Mouse (Mus musculus) hindbrain, embryonic 16.5 days (tissue): ENCODE measurements around the gene Hmgcl. TPM values are rescaled to one million over a fixed set of nuclear protein-coding genes. Genes with fewer than 3 reads are reported as not detected.
"Not testable (repeated sequence)": the region's sequence is repeated elsewhere in the genome, so short reads cannot be mapped to it uniquely, and the experiment has no call there.

Experiments used
- ATAC-seq: fragments of 200-750 bp; cut with Nextera tagmentation; 2 replicates; pipeline ENCODE4 v1.8.0; 2017; ENCODE audit warnings: moderate TSS enrichment, moderate library complexity
- H3K27ac ChIP-seq: fragments of 300-500 bp; sonication (generic); 2 replicates; pipeline ENCODE4 v1.5.1; 2014; ENCODE audit warnings: low read depth, mild to moderate bottlenecking, control low read depth, low read length, moderate library complexity
- H3K27me3 ChIP-seq: fragments of 300-500 bp; sonication (generic); replicated peaks from 2 replicates; pipeline ENCODE4 v1.6.1; 2014; ENCODE audit warnings: low read length; ENCODE audit not compliant: control insufficient read depth, insufficient read depth
- H3K36me3 ChIP-seq: fragments of 300-500 bp; sonication (generic); 2 replicates; pipeline ENCODE4 v1.6.1; 2014; ENCODE audit warnings: mild to moderate bottlenecking, low read length, moderate library complexity, mixed read lengths; ENCODE audit not compliant: control insufficient read depth, insufficient read depth
- H3K4me1 ChIP-seq: fragments of 300-500 bp; sonication (generic); 2 replicates; pipeline ENCODE4 v1.6.1; 2014; ENCODE audit warnings: low read depth, low read length; ENCODE audit not compliant: control insufficient read depth, insufficient read depth
- H3K4me2 ChIP-seq: fragments of 300-500 bp; sonication (generic); 2 replicates; pipeline ENCODE4 v1.6.1; 2014; ENCODE audit warnings: mild to moderate bottlenecking, low read length, control low read depth, moderate library complexity
- H3K4me3 ChIP-seq: fragments of 300-500 bp; sonication (generic); 2 replicates; pipeline ENCODE4 v1.5.1; 2014; ENCODE audit warnings: mild to moderate bottlenecking, low read length, control low read depth, moderate library complexity
- H3K9ac ChIP-seq: fragments of 300-500 bp; sonication (generic); 2 replicates; pipeline ENCODE4 v1.6.1; 2014; ENCODE audit warnings: low read depth, mild to moderate bottlenecking, control low read depth, low read length, moderate library complexity
- H3K9me3 ChIP-seq: fragments of 300-500 bp; sonication (generic); 2 replicates; pipeline ENCODE4 v1.6.1; 2014; ENCODE audit warnings: mild to moderate bottlenecking, low read length, moderate library complexity; ENCODE audit not compliant: control insufficient read depth
- WGBS: fragments of 180-500 bp; shearing (Covaris S2); extraction: QIAGEN DNeasy Blood & Tissue Kit; methylation state at CpG from one replicate; pipeline ENCODE4 v1.1.7; 2014; 5-methylcytosine and 5-hydroxymethylcytosine counted together
- polyA plus RNA-seq: library from polyadenylated mRNA; unstranded; fragments of >200 nt; fragmentation: Nextera tagmentation; extraction: Ambion mirVana; gene quantifications from 2 replicates; pipeline ENCODE4 v1.2.1, GENCODE M21; 2015

Gene Hmgcl
- polyA plus RNA-seq, 1 experiment from 2014 or later = 66.8 TPM

GRCm38 (mm10) chr4:135934708-135935500 is 11.3 kb upstream of the Hmgcl start:
- WGBS = 45% methylated on average over 12 of the region's 12 CpGs
- Histone ChIP-seq H3K4me2 (no peak overlapping the region), H3K27ac (no peak overlapping the region), H3K4me3 (no peak overlapping the region), H3K4me1 (no peaks in the 10 kb centered on the region), H3K9me3 (no peaks in the 10 kb centered on the region), H3K36me3 (peaks cover 18% of the 10 kb centered on the region), H3K27me3 (no peaks in the 10 kb centered on the region), H3K9ac (no peak overlapping the region)
- ATAC-seq = no peak

GRCm38 (mm10) chr4:135935502-135935901 is 10.7 kb upstream of the Hmgcl start:
- Histone ChIP-seq H3K4me2 (no peak overlapping the region), H3K4me3 (no peak overlapping the region), H3K9me3 (no peaks in the 10 kb centered on the region), H3K36me3 (peaks cover 18% of the 10 kb centered on the region), H3K4me1 (no peaks in the 10 kb centered on the region), H3K27me3 (no peaks in the 10 kb centered on the region), H3K27ac (no peak overlapping the region), H3K9ac (no peak overlapping the region)
- 62% methylated on average over 5 of the region's 5 CpGs for WGBS
- no peak for ATAC-seq

GRCm38 (mm10) chr4:135938858-135939257 is 7.4 kb upstream of the Hmgcl start:
- no peak overlapping the region for H3K27ac ChIP-seq
- no peak overlapping the region for H3K9ac ChIP-seq
- H3K27me3 ChIP-seq = no peaks in the 10 kb centered on the region
- H3K4me1 ChIP-seq = no peaks in the 10 kb centered on the region
- H3K4me3 ChIP-seq = no peak overlapping the region
- peaks cover 12% of the 10 kb centered on the region for H3K36me3 ChIP-seq
- no peak for ATAC-seq
- H3K4me2 ChIP-seq = no peak overlapping the region
- 90% methylated on average over 7 of the region's 7 CpGs for WGBS
- no peaks in the 10 kb centered on the region for H3K9me3 ChIP-seq

GRCm38 (mm10) chr4:135941026-135941425 is 5.2 kb upstream of the Hmgcl start:
- H3K36me3 ChIP-seq, H3K4me3 ChIP-seq, ATAC-seq, H3K9me3 ChIP-seq, H3K4me2 ChIP-seq, H3K27ac ChIP-seq, H3K4me1 ChIP-seq, H3K9ac ChIP-seq, H3K27me3 ChIP-seq: not testable (repeated sequence)
- 82% methylated on average over 8 of the region's 8 CpGs for WGBS

- no peak overlapping the region for H3K9ac ChIP-seq
- WGBS = 90% methylated on average over 6 of the region's 6 CpGs
- no peak overlapping the region for H3K4me3 ChIP-seq
- peaks cover 6% of the 10 kb centered on the region; the same call in 1 of the 2 replicates for H3K36me3 ChIP-seq
- H3K4me1 ChIP-seq = peaks cover 7% of the 10 kb centered on the region
- no peaks in the 10 kb centered on the region for H3K27me3 ChIP-seq
- no peaks in the 10 kb centered on the region for H3K9me3 ChIP-seq
- H3K27ac ChIP-seq = no peak overlapping the region
- no peak for ATAC-seq
- no peak overlapping the region for H3K4me2 ChIP-seq
Measured at GRCm38 (mm10) chr4:135942193-135942592, 4.1 kb upstream of the Hmgcl start.

- Histone ChIP-seq H3K27me3 (no peaks in the 10 kb centered on the region), H3K9ac (no peak overlapping the region), H3K9me3 (no peaks in the 10 kb centered on the region), H3K4me1 (peaks cover 16% of the 10 kb centered on the region), H3K27ac (no peak overlapping the region), H3K4me3 (no peak overlapping the region), H3K36me3 (peaks cover 6% of the 10 kb centered on the region; the same call in 1 of the 2 replicates), H3K4me2 (no peak overlapping the region)
- no peak for ATAC-seq
- WGBS = 53% methylated on average over 4 of the region's 4 CpGs
Measured at GRCm38 (mm10) chr4:135943389-135943788, 2.9 kb upstream of the Hmgcl start.

GRCm38 (mm10) chr4:135945706-135946105 is 542 bp upstream of the Hmgcl start:
- H3K27ac ChIP-seq = peak overlapping the region; percentile 69
- H3K9ac ChIP-seq = peak overlapping the region; percentile 82
- peak overlapping the region; percentile 84 for H3K4me2 ChIP-seq
- H3K27me3 ChIP-seq = no peaks in the 10 kb centered on the region
- H3K4me3 ChIP-seq = peak overlapping the region; percentile 58
- H3K9me3 ChIP-seq = no peaks in the 10 kb centered on the region
- 75% methylated on average over 10 of the region's 10 CpGs for WGBS
- peaks cover 22% of the 10 kb centered on the region for H3K4me1 ChIP-seq
- no peak; the same call in 1 of the 2 replicates for ATAC-seq
- peaks cover 3% of the 10 kb centered on the region; the same call in 1 of the 2 replicates for H3K36me3 ChIP-seq

- Histone ChIP-seq H3K36me3 (peaks cover 8% of the 10 kb centered on the region), H3K9me3 (no peaks in the 10 kb centered on the region), H3K9ac (peak overlapping the region; percentile 82), H3K4me1 (peaks cover 22% of the 10 kb centered on the region), H3K4me3 (peak overlapping the region; percentile 58), H3K4me2 (peak overlapping the region; percentile 84), H3K27ac (peak overlapping the region; percentile 69), H3K27me3 (no peaks in the 10 kb centered on the region)
- ATAC-seq = peak; percentile 9; the same call in 1 of the 2 replicates
- 1% methylated on average over 28 of the region's 28 CpGs for WGBS
Measured at GRCm38 (mm10) chr4:135946659-135947301, 532 bp downstream of the Hmgcl start.

GRCm38 (mm10) chr4:135948142-135948541 is 1.9 kb downstream of the Hmgcl start:
- Histone ChIP-seq H3K36me3 (peaks cover 16% of the 10 kb centered on the region), H3K4me2 (no peak overlapping the region), H3K4me3 (no peak overlapping the region), H3K9ac (no peak overlapping the region; the same call in 1 of the 2 replicates), H3K27ac (no peak overlapping the region), H3K9me3 (no peaks in the 10 kb centered on the region), H3K27me3 (no peaks in the 10 kb centered on the region), H3K4me1 (peaks cover 22% of the 10 kb centered on the region)
- ATAC-seq = no peak
- WGBS = 94% methylated on average over 8 of the region's 8 CpGs
